Mouse (Mus musculus) lung, adult 2 months (tissue): ENCODE measurements at regions not wholly inside any gene's neighbourhood (a gene's known extent, or its start where the extent isn't known, plus 50 kb on each side); places are given as distances from the start of the nearest gene placed in this dataset.

Source experiments
- CTCF ChIP-seq: fragments of 200-500 bp; IDR thresholded peaks from 2 replicates; pipeline ENCODE4 v1.5.1; 2011; ENCODE audit warnings: mild to moderate bottlenecking, low read length, control low read depth; ENCODE audit not compliant: insufficient read depth
- POLR2A ChIP-seq: fragments of 200-500 bp; IDR thresholded peaks from 2 replicates; pipeline ENCODE4 v1.6.1; 2011; ENCODE audit warnings: low read depth, mild to moderate bottlenecking, control low read depth, low read length, borderline replicate concordance; ENCODE audit errors: extremely low read depth

- TF ChIP-seq CTCF (peak; percentile 67), POLR2A (no peak)
Observed at GRCm38 (mm10) chr14:76739836-76740597, 183.3 kb upstream of the Serp2 start.
